Comparison of ENCODE assay signal across 15 mouse cellular contexts in genomic region chr14:13459333-13459732, GRCm38 (mm10).
DNase-seq lines count a peak whose midpoint lies in the region; ATAC-seq and TF ChIP-seq lines count a peak whose summit lies in the region.
"Had no signal": no experiment of that assay in that cellular context is flagged by ENCODE, and none has a peak within 500 bp of the region (broad histone marks: within the 10 kb centered on the region; RNA-seq: fewer than 3 reads in every experiment).

No protein-coding gene starts in this region.

- DNase-seq in cerebellum, adult 9-10 months, result peak; percentile 12
- DNase-seq in cerebellum, postnatal 4 days (ENCODE audit: low spot score in 2 of 2), result no peak
- DNase-seq in kidney, postnatal 0 days (ENCODE audit: low spot score), result peak; percentile 20
- no peak for DNase-seq in kidney, adult 9 months
- peak; percentile 8 for DNase-seq in right cerebral cortex, adult 18-20 months
- DNase-seq in right cerebral cortex, postnatal 4 days, result no peak
- no peak for DNase-seq in spleen, postnatal 4 days (ENCODE audit: low spot score in 2 of 2)
- DNase-seq: adrenal gland, postnatal 14 days; gastrocnemius, adult 2 months; kidney, postnatal 14 days; thymus, postnatal 14 days had no signal

- H3K4me3 ChIP-seq in kidney, postnatal 0 days (replicated peaks; ENCODE audit: low read depth, low read length), result no peak overlapping the region
- H3K4me3 ChIP-seq: embryonic facial prominence, embryonic 15.5 days; gastrocnemius, adult 2 months; heart, embryonic 12.5 days; hindbrain, embryonic 15.5 days had no signal

- WGBS in kidney, postnatal 0 days, result 14% methylated on average over 1 of the region's 1 CpGs

- ATAC-seq in kidney, postnatal 0 days (replicated peaks; ENCODE audit: low FRiP score, low read depth), result no peak
- no peak for ATAC-seq in monocyte, adult 5-6 weeks (replicated peaks; ENCODE audit: insufficient number of reproducible peaks, low FRiP score, low TSS enrichment, poor library complexity, severe bottlenecking)

- no peak overlapping the region for H3K4me2 ChIP-seq in kidney, postnatal 0 days (ENCODE audit: low read length)
- H3K4me2 ChIP-seq: embryonic facial prominence, embryonic 15.5 days; heart, embryonic 12.5 days; hindbrain, embryonic 15.5 days had no signal

- TF ChIP-seq CTCF in kidney, postnatal 0 days (IDR thresholded peaks at IDR 0.05; ENCODE audit: low read depth), result peak; percentile 50

- no peaks in the 10 kb centered on the region for H3K9me3 ChIP-seq in kidney, postnatal 0 days (replicated peaks; ENCODE audit: low read length)
- H3K9me3 ChIP-seq: embryonic facial prominence, embryonic 15.5 days; heart, embryonic 12.5 days; hindbrain, embryonic 15.5 days had no signal

- no peaks in the 10 kb centered on the region for H3K4me1 ChIP-seq in kidney, postnatal 0 days (replicated peaks; ENCODE audit: insufficient read depth, low read length)
- H3K4me1 ChIP-seq: embryonic facial prominence, embryonic 15.5 days; heart, embryonic 12.5 days had no signal

- H3K9ac ChIP-seq in kidney, postnatal 0 days (ENCODE audit: low read depth, low read length), result no peak overlapping the region
- H3K9ac ChIP-seq: embryonic facial prominence, embryonic 15.5 days; heart, embryonic 12.5 days; hindbrain, embryonic 15.5 days had no signal

- no peaks in the 10 kb centered on the region for H3K36me3 ChIP-seq in kidney, postnatal 0 days (ENCODE audit: insufficient read depth, low read length)
- H3K36me3 ChIP-seq: embryonic facial prominence, embryonic 15.5 days; heart, embryonic 12.5 days; hindbrain, embryonic 15.5 days had no signal

- no peak overlapping the region for H3K27ac ChIP-seq in kidney, postnatal 0 days
- H3K27ac ChIP-seq: embryonic facial prominence, embryonic 15.5 days; gastrocnemius, adult 2 months; hindbrain, embryonic 15.5 days had no signal

- no peaks in the 10 kb centered on the region for H3K27me3 ChIP-seq in kidney, postnatal 0 days (ENCODE audit: insufficient read depth, low read length)
- H3K27me3 ChIP-seq: embryonic facial prominence, embryonic 15.5 days; heart, embryonic 12.5 days; hindbrain, embryonic 15.5 days had no signal

Comparison
In these comparisons a context has a peak if more than half of its experiments do, and no peak if none do; other contexts are left out.
1. DNase-seq: peak in cerebellum, adult 9-10 months (single experiment), kidney, postnatal 0 days (single experiment) and right cerebral cortex, adult 18-20 months (single experiment); none in cerebellum, postnatal 4 days (0 of 2), kidney, adult 9 months (single experiment), right cerebral cortex, postnatal 4 days (single experiment) and spleen, postnatal 4 days (0 of 2).